Mouse (Mus musculus) spleen, adult 12 weeks (tissue): ENCODE results near the gene Igfbp5.

Experiments used
- DNase-seq: peaks from one replicate; pipeline ENCODE4 v3.0.0; 2022; ENCODE audit warnings: low spot score

The Igfbp5 gene

GRCm38 (mm10) chr1:72874287-72875211 is at the start of gene Igfbp5:
Igfbp5 (minus strand) TSS chr1:72874884.
- DNase-seq, result no peak

GRCm38 (mm10) chr1:72914815-72915214 is 40.1 kb upstream of the Igfbp5 start:
- no peak for DNase-seq

- DNase-seq, result no peak
These were observed 38.4 kb upstream of the Igfbp5 start for GRCm38 (mm10) chr1:72913073-72913472.

GRCm38 (mm10) chr1:72895821-72896220 is 21.1 kb upstream of the Igfbp5 start:
- no peak for DNase-seq

- DNase-seq, result no peak
These were observed 13.2 kb upstream of the Igfbp5 start for GRCm38 (mm10) chr1:72887910-72888309.

- DNase-seq, result no peak
These were observed 11.1 kb upstream of the Igfbp5 start for GRCm38 (mm10) chr1:72885819-72886169.

GRCm38 (mm10) chr1:72885111-72885818 is 10.6 kb upstream of the Igfbp5 start:
- no peak for DNase-seq

- DNase-seq, result no peak
These were observed 4.6 kb upstream of the Igfbp5 start for GRCm38 (mm10) chr1:72879319-72879634.

- DNase-seq, result no peak
These were observed 4.0 kb upstream of the Igfbp5 start for GRCm38 (mm10) chr1:72878473-72879318.

GRCm38 (mm10) chr1:72877892-72878291 is 3.2 kb upstream of the Igfbp5 start:
- DNase-seq, result no peak

- DNase-seq, result no peak
These were observed 1.4 kb upstream of the Igfbp5 start for GRCm38 (mm10) chr1:72876111-72876510.

- DNase-seq, result no peak
These were observed 1.0 kb upstream of the Igfbp5 start for GRCm38 (mm10) chr1:72875708-72876107.

- no peak for DNase-seq
These were observed 985 bp downstream of the Igfbp5 start for GRCm38 (mm10) chr1:72873511-72874286.

GRCm38 (mm10) chr1:72873078-72873477 is 1.6 kb downstream of the Igfbp5 start:
- DNase-seq, result no peak

GRCm38 (mm10) chr1:72872521-72872920 is 2.2 kb downstream of the Igfbp5 start:
- DNase-seq, result no peak

GRCm38 (mm10) chr1:72871697-72872411 is 2.8 kb downstream of the Igfbp5 start:
- no peak for DNase-seq

GRCm38 (mm10) chr1:72871337-72871696 is 3.4 kb downstream of the Igfbp5 start:
- DNase-seq, result no peak

GRCm38 (mm10) chr1:72870615-72871336 is 3.9 kb downstream of the Igfbp5 start:
- DNase-seq, result no peak

GRCm38 (mm10) chr1:72869681-72870614 is 4.7 kb downstream of the Igfbp5 start:
- DNase-seq, result no peak
